Mouse (Mus musculus): ENCODE data around the gene Ppp1r12b. TPM values are rescaled to one million over a fixed set of nuclear protein-coding genes. Genes with fewer than 3 reads are reported as not detected.

Ppp1r12b gene
- polyA plus RNA-seq, 1 experiment from 2014 or later: 5.4 TPM

DNA sequence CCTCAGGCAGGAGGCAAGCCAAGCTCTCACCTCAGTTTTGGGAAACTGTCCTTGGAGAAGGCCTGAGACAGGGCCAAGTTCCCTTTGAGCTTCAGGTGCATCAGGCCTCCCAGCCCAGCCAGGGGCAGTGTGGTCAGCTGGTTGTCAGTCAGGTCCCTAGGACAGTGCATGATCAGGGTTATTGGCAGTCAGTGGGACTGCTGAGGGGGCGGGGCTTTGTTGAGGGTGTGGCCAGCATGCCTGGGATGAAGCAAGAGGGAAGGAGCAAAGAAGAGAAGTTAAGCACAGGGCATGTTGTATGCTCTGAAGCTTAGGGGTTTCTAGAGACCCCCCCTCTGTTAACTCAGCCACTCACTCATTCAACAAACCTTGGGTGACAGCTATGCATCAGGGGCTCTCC is 40.2 kb upstream of the Ppp1r12b start:
- no peak overlapping the region for H3K4me2 ChIP-seq (replicated peaks; ENCODE audit: low read depth, low read length)
- TF ChIP-seq CTCF (IDR thresholded peaks at IDR 0.05) (no peak), EP300 (IDR thresholded peaks at IDR 0.05) (no peak)
- H3K27me3 ChIP-seq (replicated peaks; ENCODE audit: insufficient read depth, low read length): 0 out of 2 replicates have a peak, but pooled peaks cover 9% of the 10 kb centered on the region
- ATAC-seq (no peak), DNase-seq (ENCODE audit: low spot score) (no peak)
- H3K36me3 ChIP-seq (ENCODE audit: insufficient read depth, low read length): no peaks in the 10 kb centered on the region
- no peak overlapping the region for H3K27ac ChIP-seq (ENCODE audit: low read length)
- no peak overlapping the region for H3K9ac ChIP-seq (replicated peaks; ENCODE audit: low read depth)
- no peaks in the 10 kb centered on the region for H3K9me3 ChIP-seq (ENCODE audit: low read length)
- 14% methylated on average over 1 of the region's 1 CpGs for WGBS
- H3K4me1 ChIP-seq (ENCODE audit: insufficient read depth, low read depth, low read length): no peaks in the 10 kb centered on the region
- H3K4me3 ChIP-seq (ENCODE audit: low read depth, low read length): no peak overlapping the region

DNA sequence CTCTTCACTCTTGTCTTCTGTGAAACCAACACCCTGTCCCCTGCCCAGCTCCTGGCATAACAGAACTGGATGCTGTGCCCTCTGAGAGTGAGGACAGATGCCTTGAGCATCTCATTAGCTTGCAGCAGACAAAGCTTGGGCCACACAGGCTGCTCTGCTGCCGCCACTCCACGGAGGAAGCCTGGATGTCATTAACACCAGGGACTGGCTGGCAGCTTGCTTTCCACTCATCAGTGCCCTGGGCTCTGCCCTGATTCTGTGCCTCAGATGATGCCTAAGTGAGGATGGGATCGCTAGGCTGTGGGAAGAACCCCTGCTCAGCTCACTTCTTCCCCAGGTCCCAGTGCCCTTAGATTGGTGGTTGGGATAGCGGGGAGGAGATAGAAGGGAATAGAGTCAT is 39.7 kb upstream of the Ppp1r12b start:
- no peaks in the 10 kb centered on the region for H3K9me3 ChIP-seq (ENCODE audit: low read length)
- WGBS: 80% methylated on average over 4 of the region's 4 CpGs
- no peaks in the 10 kb centered on the region for H3K4me1 ChIP-seq (ENCODE audit: insufficient read depth, low read depth, low read length)
- H3K4me2 ChIP-seq (replicated peaks; ENCODE audit: low read depth, low read length): no peak overlapping the region
- 0 out of 2 replicates have a peak, but pooled peaks cover 10% of the 10 kb centered on the region for H3K27me3 ChIP-seq (replicated peaks; ENCODE audit: insufficient read depth, low read length)
- H3K36me3 ChIP-seq (ENCODE audit: insufficient read depth, low read length): no peaks in the 10 kb centered on the region
- no peak overlapping the region for H3K27ac ChIP-seq (ENCODE audit: low read length)
- ATAC-seq: no peak
- TF ChIP-seq EP300 (IDR thresholded peaks at IDR 0.05) (no peak), CTCF (IDR thresholded peaks at IDR 0.05) (no peak)
- no peak for DNase-seq (ENCODE audit: low spot score)
- no peak overlapping the region for H3K9ac ChIP-seq (replicated peaks; ENCODE audit: low read depth)
- no peak overlapping the region for H3K4me3 ChIP-seq (ENCODE audit: low read depth, low read length)

DNA sequence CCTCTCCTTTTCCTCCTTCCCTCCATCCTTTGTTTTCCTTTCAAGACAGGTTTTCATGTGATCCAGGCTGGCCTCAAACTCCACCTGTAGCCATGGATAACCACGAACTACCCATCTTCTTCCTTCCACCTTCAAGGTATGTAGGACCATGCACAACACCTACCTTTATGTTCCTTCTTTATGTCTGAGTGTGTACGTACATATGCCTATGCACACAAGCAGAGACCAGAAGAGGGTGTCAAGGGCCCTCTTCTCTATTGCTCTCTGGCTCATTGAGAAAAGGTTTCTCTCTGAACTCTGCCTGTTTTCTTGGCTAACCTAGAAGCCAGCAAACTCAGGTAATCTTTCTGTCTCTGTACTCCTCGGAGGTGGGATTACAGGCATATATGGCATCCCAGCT is 39.0 kb upstream of the Ppp1r12b start:
- Histone ChIP-seq H3K36me3 (ENCODE audit: insufficient read depth, low read length) (no peaks in the 10 kb centered on the region), H3K27ac (ENCODE audit: low read length) (no peak overlapping the region), H3K27me3 (replicated peaks; ENCODE audit: insufficient read depth, low read length) (0 out of 2 replicates have a peak, but pooled peaks cover 12% of the 10 kb centered on the region), H3K4me2 (replicated peaks; ENCODE audit: low read depth, low read length) (no peak overlapping the region), H3K4me3 (ENCODE audit: low read depth, low read length) (no peak overlapping the region), H3K9me3 (ENCODE audit: low read length) (no peaks in the 10 kb centered on the region), H3K4me1 (ENCODE audit: insufficient read depth, low read depth, low read length) (no peaks in the 10 kb centered on the region), H3K9ac (replicated peaks; ENCODE audit: low read depth) (no peak overlapping the region)
- WGBS: 48% methylated on average over 3 of the region's 3 CpGs
- peak; percentile 54 for ATAC-seq
- TF ChIP-seq EP300 (IDR thresholded peaks at IDR 0.05): no peak
- no peak for TF ChIP-seq CTCF (IDR thresholded peaks at IDR 0.05)
- no peak for DNase-seq (ENCODE audit: low spot score)

DNA sequence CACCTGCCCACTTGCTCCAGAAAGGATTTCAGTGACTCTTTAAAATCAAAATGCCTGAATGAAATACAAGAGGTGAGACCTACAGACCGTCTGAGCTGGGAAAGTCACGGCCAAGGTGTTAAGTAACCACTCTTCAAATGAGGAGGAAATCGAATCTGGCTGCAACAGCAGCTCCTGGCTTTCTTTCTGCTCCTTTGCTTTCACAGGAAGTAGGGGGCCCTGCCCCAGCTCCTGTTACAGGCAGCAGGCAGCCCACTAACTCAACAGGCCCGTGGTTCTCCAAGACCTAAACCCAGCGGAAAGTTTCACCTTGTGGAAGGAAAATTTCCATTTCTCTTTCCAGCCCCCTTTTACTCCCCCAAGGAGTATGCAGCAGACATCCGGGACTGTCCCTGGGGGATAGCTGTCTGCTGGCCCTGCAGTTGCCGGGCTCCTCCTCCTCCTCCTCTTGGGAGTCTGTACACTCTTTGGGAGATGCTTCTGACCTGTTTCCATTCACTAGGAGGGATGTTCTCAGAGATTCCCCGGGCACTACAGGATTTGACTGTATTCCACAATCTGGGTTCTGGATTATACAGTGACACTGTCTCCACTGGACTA is 36.4 kb upstream of the Ppp1r12b start:
- Histone ChIP-seq H3K4me2 (replicated peaks; ENCODE audit: low read depth, low read length) (no peak overlapping the region), H3K4me3 (ENCODE audit: low read depth, low read length) (no peak overlapping the region), H3K36me3 (ENCODE audit: insufficient read depth, low read length) (no peaks in the 10 kb centered on the region), H3K27me3 (replicated peaks; ENCODE audit: insufficient read depth, low read length) (0 out of 2 replicates have a peak, but pooled peaks cover 9% of the 10 kb centered on the region), H3K27ac (ENCODE audit: low read length) (no peak overlapping the region), H3K9ac (replicated peaks; ENCODE audit: low read depth) (no peak overlapping the region), H3K9me3 (ENCODE audit: low read length) (no peaks in the 10 kb centered on the region), H3K4me1 (ENCODE audit: insufficient read depth, low read depth, low read length) (no peaks in the 10 kb centered on the region)
- ATAC-seq (no peak), DNase-seq (ENCODE audit: low spot score) (no peak)
- 26% methylated on average over 8 of the region's 8 CpGs for WGBS
- TF ChIP-seq EP300 (IDR thresholded peaks at IDR 0.05) (no peak), CTCF (IDR thresholded peaks at IDR 0.05) (no peak)

DNA sequence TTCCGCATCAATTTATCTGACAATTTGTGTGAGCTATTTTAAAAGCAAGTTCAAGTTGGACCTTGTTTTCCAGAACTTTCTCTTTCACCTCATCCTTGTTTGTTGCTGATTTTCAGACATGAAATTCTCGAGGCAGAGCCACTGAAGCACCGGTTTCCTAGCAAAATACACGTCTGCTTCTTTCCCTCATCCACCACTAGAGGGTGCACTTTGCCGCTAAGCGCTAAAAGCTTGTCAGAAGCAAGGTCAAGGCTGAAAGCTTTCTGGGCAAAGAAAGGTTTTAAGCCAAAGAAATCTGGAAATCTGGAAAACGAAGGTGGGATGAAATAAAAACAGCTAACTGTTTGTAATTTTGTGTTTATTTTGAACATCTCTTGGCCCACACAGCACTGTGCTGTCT is 33.6 kb upstream of the Ppp1r12b start:
- no peak overlapping the region for H3K9ac ChIP-seq (replicated peaks; ENCODE audit: low read depth)
- no peak for TF ChIP-seq EP300 (IDR thresholded peaks at IDR 0.05)
- peak; percentile 95 for TF ChIP-seq CTCF (IDR thresholded peaks at IDR 0.05)
- no peaks in the 10 kb centered on the region for H3K4me1 ChIP-seq (ENCODE audit: insufficient read depth, low read depth, low read length)
- no peak overlapping the region for H3K27ac ChIP-seq (ENCODE audit: low read length)
- DNase-seq (ENCODE audit: low spot score) (peak; percentile 88), ATAC-seq (no peak)
- H3K4me2 ChIP-seq (replicated peaks; ENCODE audit: low read depth, low read length): no peak overlapping the region
- H3K9me3 ChIP-seq (ENCODE audit: low read length): no peaks in the 10 kb centered on the region
- no peak overlapping the region for H3K4me3 ChIP-seq (ENCODE audit: low read depth, low read length)
- 6% methylated on average over 7 of the region's 7 CpGs for WGBS
- 0 out of 2 replicates have a peak, but pooled peaks cover 3% of the 10 kb centered on the region for H3K27me3 ChIP-seq (replicated peaks; ENCODE audit: insufficient read depth, low read length)
- no peaks in the 10 kb centered on the region for H3K36me3 ChIP-seq (ENCODE audit: insufficient read depth, low read length)

DNA sequence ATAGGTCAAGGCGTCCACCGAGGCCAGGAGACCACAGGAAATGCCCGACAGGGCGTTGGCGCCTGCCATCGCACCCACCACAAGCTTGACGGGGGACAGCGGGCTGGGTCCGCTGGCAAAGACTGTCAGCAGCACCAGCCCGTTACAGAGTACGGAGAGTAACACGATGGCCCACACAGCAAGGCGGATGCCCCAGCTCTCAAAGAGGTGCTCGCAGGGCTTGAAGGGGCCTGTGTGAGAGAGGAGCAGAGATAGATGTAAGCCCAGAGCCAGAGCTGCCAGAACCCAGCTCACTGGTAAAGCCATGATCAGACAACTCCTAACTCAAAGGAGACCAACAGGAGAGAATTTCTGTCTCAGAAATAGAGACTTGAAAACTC is 32.2 kb upstream of the Ppp1r12b start:
- TF ChIP-seq EP300 (IDR thresholded peaks at IDR 0.05): no peak
- TF ChIP-seq CTCF (IDR thresholded peaks at IDR 0.05): no peak
- ATAC-seq: 0 out of 2 replicates have a peak, but pooled peaks have one; percentile 13
- Histone ChIP-seq H3K4me1 (ENCODE audit: insufficient read depth, low read depth, low read length) (no peaks in the 10 kb centered on the region), H3K4me3 (ENCODE audit: low read depth, low read length) (peak overlapping the region; percentile 12; the same call in 1 of the 2 replicates), H3K9ac (replicated peaks; ENCODE audit: low read depth) (no peak overlapping the region), H3K36me3 (ENCODE audit: insufficient read depth, low read length) (no peaks in the 10 kb centered on the region), H3K27ac (ENCODE audit: low read length) (no peak overlapping the region), H3K27me3 (replicated peaks; ENCODE audit: insufficient read depth, low read length) (0 out of 2 replicates have a peak, but pooled peaks cover 3% of the 10 kb centered on the region), H3K9me3 (ENCODE audit: low read length) (no peaks in the 10 kb centered on the region), H3K4me2 (replicated peaks; ENCODE audit: low read depth, low read length) (peak overlapping the region; percentile 54)
- 6% methylated on average over 14 of the region's 14 CpGs for WGBS
- no peak for DNase-seq (ENCODE audit: low spot score)
